20 mouse cellular contexts compared by ENCODE assay signal in genomic region chr3:156912816-156913215, GRCm38 (mm10).
DNase-seq lines count a peak whose midpoint lies in the region; ATAC-seq and TF ChIP-seq lines count a peak whose summit lies in the region.
"Had no signal": no experiment of that assay in that cellular context is flagged by ENCODE, and none has a peak within 500 bp of the region (broad histone marks: within the 10 kb centered on the region; RNA-seq: fewer than 3 reads in every experiment).

No protein-coding gene starts in this region.

- no peaks in the 10 kb centered on the region for H3K79me2 ChIP-seq in liver, adult 2 months (ENCODE audit: control insufficient read depth, insufficient read depth, low read length)

- no peak overlapping the region for H3K9ac ChIP-seq in kidney, embryonic 14.5 days (ENCODE audit: low read depth, low read length)
- H3K9ac ChIP-seq in liver, adult 2 months (ENCODE audit: low read depth, low read length) = no peak overlapping the region
- no peak overlapping the region for H3K9ac ChIP-seq in liver, embryonic 11.5 days (ENCODE audit: low read depth, low read length)
- H3K9ac ChIP-seq: embryonic facial prominence, embryonic 13.5 days; forebrain, embryonic 12.5 days; forebrain, postnatal 0 days; heart, embryonic 15.5 days; hindbrain, embryonic 13.5 days had no signal

- H3K9me3 ChIP-seq in kidney, embryonic 14.5 days (ENCODE audit: control insufficient read depth, low read length) = no peaks in the 10 kb centered on the region
- H3K9me3 ChIP-seq in liver, embryonic 11.5 days (ENCODE audit: control insufficient read depth, low read length) = no peaks in the 10 kb centered on the region
- H3K9me3 ChIP-seq: embryonic facial prominence, embryonic 13.5 days; forebrain, embryonic 12.5 days; heart, embryonic 15.5 days; hindbrain, embryonic 13.5 days had no signal

- H3K4me1 ChIP-seq in kidney, embryonic 14.5 days (ENCODE audit: control insufficient read depth, insufficient read depth, low read length) = no peaks in the 10 kb centered on the region
- H3K4me1 ChIP-seq in liver, adult 2 months (ENCODE audit: control insufficient read depth, insufficient read depth, low read length) = no peaks in the 10 kb centered on the region
- H3K4me1 ChIP-seq in liver, embryonic 11.5 days (replicated peaks; ENCODE audit: control insufficient read depth, insufficient read depth, low read length) = no peaks in the 10 kb centered on the region
- H3K4me1 ChIP-seq in thymus, adult 2 months (replicated peaks; ENCODE audit: control insufficient read depth, insufficient read depth, low read length) = no peaks in the 10 kb centered on the region
- H3K4me1 ChIP-seq: embryonic facial prominence, embryonic 13.5 days; forebrain, embryonic 12.5 days; heart, embryonic 15.5 days; hindbrain, embryonic 13.5 days had no signal

- peak; percentile 27 to 44 for DNase-seq in kidney, adult 8-10 months
- DNase-seq in liver, adult 2 months (ENCODE audit: extremely low read depth, low read depth, low spot score) = peak; percentile 74
- no peak for DNase-seq in liver, embryonic 11.5 days (ENCODE audit: low spot score)
- DNase-seq in kidney, postnatal 14 days = peak; percentile 30
- DNase-seq in kidney, postnatal 36 days = peak; percentile 23 to 45
- DNase-seq in thymus, adult 2 months = no peak
- DNase-seq: adrenal gland, postnatal 25 days; cerebellum, adult 18-20 months; cerebellum, adult 9-11 months; cerebellum, postnatal 36 days; forebrain, postnatal 0 days; gastrocnemius, postnatal 14 days; heart, adult 2 months; heart, postnatal 14 days had no signal

- H3K4me2 ChIP-seq in kidney, embryonic 14.5 days (replicated peaks; ENCODE audit: low read depth, low read length) = no peak overlapping the region
- no peak overlapping the region for H3K4me2 ChIP-seq in liver, embryonic 11.5 days
- H3K4me2 ChIP-seq: embryonic facial prominence, embryonic 13.5 days; forebrain, embryonic 12.5 days; heart, embryonic 11.5 days; heart, embryonic 15.5 days; hindbrain, embryonic 13.5 days had no signal

- no peaks in the 10 kb centered on the region for H3K36me3 ChIP-seq in kidney, embryonic 14.5 days (ENCODE audit: control insufficient read depth, insufficient read depth, low read length)
- no peaks in the 10 kb centered on the region for H3K36me3 ChIP-seq in liver, adult 2 months (ENCODE audit: control insufficient read depth, insufficient read depth, low read length)
- no peaks in the 10 kb centered on the region for H3K36me3 ChIP-seq in liver, embryonic 11.5 days (ENCODE audit: control insufficient read depth, insufficient read depth, low read length)
- no peaks in the 10 kb centered on the region for H3K36me3 ChIP-seq in thymus, adult 2 months (ENCODE audit: control insufficient read depth, insufficient read depth, low read length)
- H3K36me3 ChIP-seq: embryonic facial prominence, embryonic 13.5 days; forebrain, embryonic 12.5 days; heart, embryonic 15.5 days; hindbrain, embryonic 13.5 days had no signal

- no peak for TF ChIP-seq POLR2A in liver, adult 2 months (IDR thresholded peaks at IDR 0.05; ENCODE audit: extremely low read depth, insufficient read depth, low read length)
- no peak for TF ChIP-seq POLR2A in thymus, adult 2 months (IDR thresholded peaks at IDR 0.05; ENCODE audit: control insufficient read depth, extremely low read depth, insufficient read depth, low read length, poor library complexity)

- H3K27ac ChIP-seq in kidney, embryonic 14.5 days (ENCODE audit: low read depth, low read length) = no peak overlapping the region
- no peak overlapping the region for H3K27ac ChIP-seq in liver, adult 2 months (replicated peaks; ENCODE audit: insufficient read depth, low read depth, low read length)
- H3K27ac ChIP-seq in liver, embryonic 11.5 days (ENCODE audit: low read depth, low read length) = no peak overlapping the region
- no peak overlapping the region for H3K27ac ChIP-seq in thymus, adult 2 months (ENCODE audit: control insufficient read depth, insufficient read depth, low read length)
- H3K27ac ChIP-seq: embryonic facial prominence, embryonic 13.5 days; forebrain, embryonic 12.5 days; heart, adult 2 months; heart, embryonic 15.5 days; hindbrain, embryonic 13.5 days had no signal

- TF ChIP-seq CTCF in liver, adult 2 months (IDR thresholded peaks at IDR 0.05; ENCODE audit: low read depth, low read length) = no peak
- TF ChIP-seq CTCF in thymus, adult 2 months (IDR thresholded peaks at IDR 0.05; ENCODE audit: borderline replicate concordance, control insufficient read depth, extremely low read depth, insufficient read depth, low read length, poor library complexity) = no peak

- H3K4me3 ChIP-seq in kidney, embryonic 14.5 days (ENCODE audit: low read length) = no peak overlapping the region
- H3K4me3 ChIP-seq in liver, adult 2 months (ENCODE audit: insufficient read depth, low read depth, low read length) = no peak overlapping the region
- H3K4me3 ChIP-seq in liver, embryonic 11.5 days (ENCODE audit: low read depth, low read length) = no peak overlapping the region
- H3K4me3 ChIP-seq in thymus, adult 2 months (ENCODE audit: control insufficient read depth, insufficient read depth, low read length) = no peak overlapping the region
- H3K4me3 ChIP-seq: embryonic facial prominence, embryonic 13.5 days; forebrain, embryonic 12.5 days; heart, adult 2 months; heart, embryonic 15.5 days; hindbrain, embryonic 13.5 days had no signal

- WGBS in kidney, embryonic 14.5 days = 89% methylated on average over 3 of the region's 3 CpGs
- 17% methylated on average over 3 of the region's 3 CpGs for WGBS in liver, adult 2 months
- WGBS in liver, embryonic 11.5 days = 83% methylated on average over 3 of the region's 3 CpGs
- WGBS in thymus, adult 2 months = 93% methylated on average over 3 of the region's 3 CpGs

- no peaks in the 10 kb centered on the region for H3K27me3 ChIP-seq in kidney, embryonic 14.5 days (ENCODE audit: control insufficient read depth, insufficient read depth, low read length)
- H3K27me3 ChIP-seq in liver, adult 2 months (ENCODE audit: control insufficient read depth, insufficient read depth, low read length) = no peaks in the 10 kb centered on the region
- H3K27me3 ChIP-seq in liver, embryonic 11.5 days (replicated peaks; ENCODE audit: control insufficient read depth, insufficient read depth, low read length) = no peaks in the 10 kb centered on the region
- no peaks in the 10 kb centered on the region for H3K27me3 ChIP-seq in thymus, adult 2 months (ENCODE audit: control insufficient read depth, insufficient read depth, low read length)
- H3K27me3 ChIP-seq: embryonic facial prominence, embryonic 13.5 days; forebrain, embryonic 12.5 days; heart, embryonic 15.5 days; hindbrain, embryonic 13.5 days had no signal

- no peak for ATAC-seq in kidney, embryonic 14.5 days (ENCODE audit: low FRiP score, low TSS enrichment)
- ATAC-seq in liver, embryonic 11.5 days (replicated peaks; ENCODE audit: low FRiP score) = no peak
- ATAC-seq: forebrain, postnatal 0 days had no signal

Comparison
In these comparisons a context has a peak if more than half of its experiments do, and no peak if none do; other contexts are left out.
1. DNase-seq: peak in kidney, adult 8-10 months (2 of 2), liver, adult 2 months (single experiment), kidney, postnatal 14 days (single experiment) and kidney, postnatal 36 days (2 of 2); none in liver, embryonic 11.5 days (single experiment) and thymus, adult 2 months (single experiment).